Mouse (Mus musculus): ENCODE data around the gene Inpp5k. TPM values are rescaled to one million over a fixed set of nuclear protein-coding genes. Genes with fewer than 3 reads are reported as not detected.

Inpp5k gene
- 19.8 and 20.8 TPM in 2 replicates for polyA plus RNA-seq (2016; fragmentation: Nextera tagmentation; extraction: Ambion mirVana)

DNA sequence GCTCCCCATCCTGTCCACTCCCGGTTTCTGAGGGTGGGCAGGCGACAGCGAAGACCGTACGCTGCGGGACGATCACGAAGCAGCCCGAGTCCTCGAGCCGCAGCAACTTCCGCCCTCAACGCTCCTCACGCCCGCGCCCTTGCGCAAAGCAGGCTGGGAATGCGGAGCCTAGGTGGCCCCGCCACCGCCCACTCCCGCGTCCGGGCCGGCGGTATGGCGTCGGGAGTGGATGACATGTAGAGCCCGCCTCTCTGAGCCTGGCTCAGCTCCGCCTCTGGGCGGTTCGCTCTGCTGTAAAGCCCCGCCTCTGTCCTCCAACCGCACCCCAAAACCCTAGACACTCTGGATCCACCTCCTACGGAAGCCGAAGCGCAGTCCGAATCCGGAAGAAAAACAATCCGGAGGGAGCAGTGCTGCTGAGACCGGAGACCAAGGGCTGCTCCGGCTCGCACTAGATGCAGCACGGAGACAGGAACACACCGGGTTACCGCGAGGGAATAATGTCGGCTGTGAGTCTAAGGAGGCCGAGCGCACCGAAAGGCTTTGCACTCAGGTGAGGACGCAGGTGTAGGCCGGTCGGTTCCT is at the start of gene Inpp5k:
Gene Inpp5k (plus strand): TSS at position 344 of the 585 bp plus-strand sequence.
- peak; percentile 98 for ATAC-seq (ENCODE audit: insufficient number of reproducible peaks, insufficient read depth, low FRiP score, low TSS enrichment)
- Histone ChIP-seq H3K4me1 (peaks cover 23% of the 10 kb centered on the region), H3K27ac (peak within 1 kb of the TSS; percentile 69), H3K9me3 (no peaks in the 10 kb centered on the region), H3K4me2 (replicated peaks) (peak within 1 kb of the TSS; percentile 86), H3K4me3 (peak within 1 kb of the TSS; percentile 62), H3K9ac (peak within 1 kb of the TSS; percentile 69), H3K36me3 (peaks cover 20% of the 10 kb centered on the region), H3K27me3 (no peaks in the 10 kb centered on the region)
- under 1% methylated on average over 49 of the region's 53 CpGs for WGBS

- no peak overlapping the region for H3K4me2 ChIP-seq (replicated peaks)
- H3K36me3 ChIP-seq = no peaks in the 10 kb centered on the region
- H3K9ac ChIP-seq = no peak overlapping the region
- H3K27ac ChIP-seq = no peak overlapping the region
- H3K9me3 ChIP-seq = no peaks in the 10 kb centered on the region
- no peak for ATAC-seq (ENCODE audit: insufficient number of reproducible peaks, insufficient read depth, low FRiP score, low TSS enrichment)
- WGBS = 92% methylated on average over 7 of the region's 7 CpGs
- no peak overlapping the region for H3K4me3 ChIP-seq
- H3K4me1 ChIP-seq = no peaks in the 10 kb centered on the region
- H3K27me3 ChIP-seq = no peaks in the 10 kb centered on the region
These were observed 49.2 kb upstream of the Inpp5k start for GRCm38 (mm10) chr11:75581495-75582149.

- Histone ChIP-seq H3K4me3 (no peak overlapping the region), H3K4me2 (replicated peaks) (no peak overlapping the region), H3K9ac (no peak overlapping the region), H3K27me3 (no peaks in the 10 kb centered on the region), H3K9me3 (no peaks in the 10 kb centered on the region), H3K27ac (no peak overlapping the region), H3K36me3 (no peaks in the 10 kb centered on the region), H3K4me1 (peaks cover under 1% of the 10 kb centered on the region)
- WGBS = 73% methylated on average over 2 of the region's 2 CpGs
- no peak for ATAC-seq (ENCODE audit: insufficient number of reproducible peaks, insufficient read depth, low FRiP score, low TSS enrichment)
These were observed 47.3 kb upstream of the Inpp5k start for GRCm38 (mm10) chr11:75583521-75583920.

DNA sequence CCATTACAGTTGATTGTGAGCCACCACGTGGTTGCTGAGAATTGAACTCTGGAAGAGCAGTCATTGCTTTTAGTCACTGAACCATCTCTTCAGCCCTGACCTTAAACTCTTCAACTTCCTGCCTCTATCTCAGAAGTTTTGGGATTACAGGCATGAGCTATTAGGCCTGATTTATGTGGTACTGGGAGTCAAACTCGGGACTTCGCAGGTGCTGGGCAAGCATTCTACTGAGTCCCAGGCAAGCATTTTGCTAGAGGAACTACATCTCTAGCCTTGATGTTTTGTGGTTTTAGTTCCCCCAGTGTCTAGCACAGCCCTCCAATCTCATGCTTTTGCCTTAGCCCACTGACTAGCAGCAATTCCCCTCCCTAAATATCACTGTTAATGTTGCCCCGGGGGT is 45.7 kb upstream of the Inpp5k start:
- Histone ChIP-seq H3K4me3 (no peak overlapping the region), H3K27ac (no peak overlapping the region), H3K9ac (no peak overlapping the region), H3K4me1 (peaks cover 13% of the 10 kb centered on the region), H3K27me3 (no peaks in the 10 kb centered on the region), H3K4me2 (replicated peaks) (no peak overlapping the region), H3K36me3 (no peaks in the 10 kb centered on the region), H3K9me3 (no peaks in the 10 kb centered on the region)
- 81% methylated on average over 4 of the region's 4 CpGs for WGBS
- ATAC-seq (ENCODE audit: insufficient number of reproducible peaks, insufficient read depth, low FRiP score, low TSS enrichment) = no peak

DNA sequence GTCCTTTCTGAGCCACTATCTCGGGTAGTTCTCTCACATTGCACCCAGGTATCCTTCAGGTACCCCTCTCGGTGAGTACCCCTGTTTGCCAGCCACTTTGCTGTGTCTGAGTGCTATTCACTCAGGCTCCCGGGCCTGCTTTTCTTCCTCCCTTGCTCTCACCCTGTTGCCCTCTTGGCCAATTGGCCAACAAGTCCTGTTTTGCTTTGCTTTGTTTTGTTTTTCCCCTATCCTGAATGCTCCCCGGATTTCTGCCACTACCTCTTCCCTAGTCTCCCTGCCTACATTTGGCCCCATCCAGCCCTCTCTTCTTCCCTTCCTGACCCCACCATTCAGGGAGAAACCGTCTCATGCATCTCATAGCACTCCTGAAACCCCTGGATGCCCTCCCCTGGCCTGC is 44.8 kb upstream of the Inpp5k start:
- 75% methylated on average over 5 of the region's 5 CpGs for WGBS

GRCm38 (mm10) chr11:75586963-75587362 is 43.8 kb upstream of the Inpp5k start:
- H3K4me1 ChIP-seq = peaks cover 15% of the 10 kb centered on the region
- H3K9ac ChIP-seq = no peak overlapping the region
- no peak overlapping the region for H3K27ac ChIP-seq
- H3K36me3 ChIP-seq = 0 out of 2 replicates have a peak, but pooled peaks cover 3% of the 10 kb centered on the region
- ATAC-seq (ENCODE audit: insufficient number of reproducible peaks, insufficient read depth, low FRiP score, low TSS enrichment) = no peak
- no peak overlapping the region for H3K4me3 ChIP-seq
- no peaks in the 10 kb centered on the region for H3K27me3 ChIP-seq
- 82% methylated on average over 5 of the region's 5 CpGs for WGBS
- no peak overlapping the region for H3K4me2 ChIP-seq (replicated peaks)
- H3K9me3 ChIP-seq = no peaks in the 10 kb centered on the region

More for the DNA sequence above, 44.8 kb upstream of the Inpp5k start:
- H3K27me3 ChIP-seq = no peaks in the 10 kb centered on the region
- no peak overlapping the region for H3K9ac ChIP-seq
- H3K4me2 ChIP-seq (replicated peaks) = no peak overlapping the region
- H3K4me3 ChIP-seq = no peak overlapping the region
- no peak for ATAC-seq (ENCODE audit: insufficient number of reproducible peaks, insufficient read depth, low FRiP score, low TSS enrichment)
- H3K4me1 ChIP-seq = peaks cover 15% of the 10 kb centered on the region
- H3K9me3 ChIP-seq = no peaks in the 10 kb centered on the region
- H3K27ac ChIP-seq = no peak overlapping the region
- no peaks in the 10 kb centered on the region for H3K36me3 ChIP-seq

DNA sequence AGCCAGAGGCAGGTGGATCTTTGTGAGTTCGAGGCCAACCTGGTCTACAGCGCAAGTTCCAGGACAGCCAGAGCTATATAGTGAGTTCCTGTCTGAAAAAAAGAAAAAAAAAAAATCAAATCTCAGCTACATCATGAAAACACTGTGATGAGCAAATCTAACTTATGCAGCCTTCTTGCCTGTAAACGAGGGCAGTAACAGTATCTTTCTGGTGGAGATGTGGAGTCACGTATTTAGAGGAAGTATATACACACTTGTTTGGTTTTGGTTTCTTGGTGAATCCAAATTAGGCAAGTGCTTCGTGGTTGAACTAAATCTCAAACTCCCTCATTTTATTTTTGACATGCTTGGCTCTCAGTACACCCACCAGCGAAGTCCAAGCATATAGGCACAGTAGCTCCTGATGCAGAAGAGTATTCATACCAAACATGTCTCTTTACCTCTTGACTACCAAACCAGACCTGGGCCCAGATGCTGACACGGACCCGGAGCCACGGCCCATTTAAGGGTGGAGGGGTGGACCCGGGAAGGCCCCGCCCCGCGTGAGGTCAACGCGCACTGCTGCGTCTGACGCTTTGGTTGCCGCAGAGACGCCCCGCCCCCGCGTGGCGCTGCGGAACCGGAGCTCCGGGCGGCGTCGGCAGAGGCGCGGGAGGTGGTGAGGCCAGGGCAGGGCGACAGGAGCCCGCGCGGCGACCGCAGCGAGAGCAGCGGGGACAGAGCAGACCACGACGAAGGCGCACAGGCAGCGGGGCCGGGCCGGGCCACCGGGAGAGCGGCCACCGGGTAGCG is 43.1 kb upstream of the Inpp5k start, which contains the start of gene Pitpna:
Gene Pitpna (plus strand): TSS at position 605 of the 792 bp plus-strand sequence.
- peaks cover 15% of the 10 kb centered on the region for H3K4me1 ChIP-seq
- peak within 1 kb of the TSS; percentile 97 for H3K4me3 ChIP-seq
- H3K36me3 ChIP-seq = peaks cover 10% of the 10 kb centered on the region; the same call in 1 of the 2 replicates
- peak within 1 kb of the TSS; percentile 97 for H3K4me2 ChIP-seq (replicated peaks)
- no peaks in the 10 kb centered on the region for H3K27me3 ChIP-seq
- peak; percentile 84 for ATAC-seq (ENCODE audit: insufficient number of reproducible peaks, insufficient read depth, low FRiP score, low TSS enrichment)
- H3K9me3 ChIP-seq = no peaks in the 10 kb centered on the region
- peak within 1 kb of the TSS; percentile 88 for H3K27ac ChIP-seq
- peak within 1 kb of the TSS; percentile 91 for H3K9ac ChIP-seq
- 5% methylated on average over 49 of the region's 49 CpGs for WGBS

GRCm38 (mm10) chr11:75588285-75588941 is 42.4 kb upstream of the Inpp5k start:
- 1% methylated on average over 37 of the region's 37 CpGs for WGBS
- peaks cover 15% of the 10 kb centered on the region for H3K4me1 ChIP-seq
- peaks cover 17% of the 10 kb centered on the region; the same call in 1 of the 2 replicates for H3K36me3 ChIP-seq
- peak; percentile 76 for ATAC-seq (ENCODE audit: insufficient number of reproducible peaks, insufficient read depth, low FRiP score, low TSS enrichment)
- H3K9me3 ChIP-seq = no peaks in the 10 kb centered on the region
- H3K4me2 ChIP-seq (replicated peaks) = peak overlapping the region; percentile 97
- peak overlapping the region; percentile 91 for H3K9ac ChIP-seq
- peak overlapping the region; percentile 88 for H3K27ac ChIP-seq
- peak overlapping the region; percentile 97 for H3K4me3 ChIP-seq
- H3K27me3 ChIP-seq = no peaks in the 10 kb centered on the region

DNA sequence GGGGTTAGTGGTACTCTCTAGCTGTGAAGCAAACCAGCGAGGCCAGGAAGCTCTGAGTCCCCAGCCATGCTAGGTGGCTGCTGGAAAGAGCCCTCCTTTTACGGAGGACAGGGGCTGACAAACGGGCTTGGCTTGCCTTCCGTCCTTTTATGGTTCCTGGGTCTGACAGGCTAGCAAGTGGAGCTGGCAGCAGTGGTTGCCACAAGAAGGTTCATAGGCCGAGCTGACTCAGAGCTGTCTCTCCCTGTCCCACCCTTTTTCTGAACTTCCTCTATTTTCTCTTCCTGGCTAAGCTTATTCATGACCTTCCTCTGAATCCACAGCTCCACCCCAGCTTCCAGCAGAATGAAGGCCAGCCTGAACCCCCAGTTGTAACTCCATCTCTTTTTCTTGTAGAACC is 38.2 kb upstream of the Inpp5k start:
- 94% methylated on average over 5 of the region's 5 CpGs for WGBS
- Histone ChIP-seq H3K36me3 (peaks cover 49% of the 10 kb centered on the region), H3K4me1 (peaks cover 15% of the 10 kb centered on the region), H3K4me2 (replicated peaks) (no peak overlapping the region), H3K9me3 (no peaks in the 10 kb centered on the region), H3K27ac (no peak overlapping the region), H3K27me3 (no peaks in the 10 kb centered on the region), H3K4me3 (no peak overlapping the region), H3K9ac (no peak overlapping the region)
- no peak for ATAC-seq (ENCODE audit: insufficient number of reproducible peaks, insufficient read depth, low FRiP score, low TSS enrichment)

DNA sequence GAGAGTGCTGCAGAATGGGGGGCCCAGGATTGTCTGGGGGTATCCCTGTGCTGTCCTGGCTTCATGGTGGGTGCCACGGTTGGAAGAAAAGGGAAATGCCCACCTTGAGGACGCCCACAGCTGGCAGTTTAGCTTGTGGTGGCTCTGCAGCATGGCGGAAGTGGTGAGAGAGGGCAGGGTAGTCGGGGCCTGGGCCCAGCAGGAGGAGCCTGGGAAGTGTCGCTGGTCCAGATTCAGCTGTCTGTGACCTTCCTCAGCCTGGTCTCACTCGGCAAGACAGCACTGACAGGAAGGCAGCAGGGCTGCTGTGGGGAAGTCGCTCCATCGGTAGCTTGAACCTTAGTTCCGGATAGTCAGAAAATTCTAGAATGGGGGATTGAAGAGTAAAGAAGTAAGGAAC is 36.4 kb upstream of the Inpp5k start:
- ATAC-seq (ENCODE audit: insufficient number of reproducible peaks, insufficient read depth, low FRiP score, low TSS enrichment) = no peak
- Histone ChIP-seq H3K4me3 (no peak overlapping the region), H3K27ac (no peak overlapping the region), H3K4me1 (peaks cover 5% of the 10 kb centered on the region; the same call in 1 of the 2 replicates), H3K36me3 (peaks cover 59% of the 10 kb centered on the region), H3K4me2 (replicated peaks) (no peak overlapping the region), H3K27me3 (no peaks in the 10 kb centered on the region), H3K9ac (no peak overlapping the region), H3K9me3 (no peaks in the 10 kb centered on the region)
- WGBS = 86% methylated on average over 9 of the region's 9 CpGs

GRCm38 (mm10) chr11:75595404-75595803 is 35.4 kb upstream of the Inpp5k start:
- no peak overlapping the region for H3K9ac ChIP-seq
- ATAC-seq (ENCODE audit: insufficient number of reproducible peaks, insufficient read depth, low FRiP score, low TSS enrichment) = no peak
- no peak overlapping the region for H3K4me2 ChIP-seq (replicated peaks)
- no peak overlapping the region for H3K4me3 ChIP-seq
- H3K27ac ChIP-seq = no peak overlapping the region
- no peaks in the 10 kb centered on the region; the same call in 1 of the 2 replicates for H3K4me1 ChIP-seq
- peaks cover 64% of the 10 kb centered on the region for H3K36me3 ChIP-seq
- no peaks in the 10 kb centered on the region for H3K9me3 ChIP-seq
- no peaks in the 10 kb centered on the region for H3K27me3 ChIP-seq
- 78% methylated on average over 2 of the region's 2 CpGs for WGBS

All from embryonic facial prominence, embryonic 12.5 days (tissue).